Mouse (Mus musculus) stomach, postnatal 0 days (tissue): ENCODE results near the gene Hprt. TPM values are rescaled to one million over a fixed set of nuclear protein-coding genes. Genes with fewer than 3 reads are reported as not detected.
"Not testable (repeated sequence)": the region's sequence is repeated elsewhere in the genome, so short reads cannot be mapped to it uniquely, and the experiment has no call there.

Experiments
- ATAC-seq: fragments of 200-750 bp; cut with Nextera tagmentation; 2 replicates; pipeline ENCODE4 v1.8.0; 2017; ENCODE audit not compliant: low FRiP score, low TSS enrichment
- DNase-seq: peaks from one replicate; pipeline ENCODE4 v3.0.0-alpha.2; 2016; ENCODE audit warnings: low spot score
- H3K27ac ChIP-seq: fragments of 300-500 bp; sonication (generic); replicated peaks from 2 replicates; pipeline ENCODE4 v1.5.1; 2014; ENCODE audit warnings: mild to moderate bottlenecking, control low read depth
- H3K27me3 ChIP-seq: fragments of 300-500 bp; sonication (generic); 2 replicates; pipeline ENCODE4 v1.6.1; 2014; ENCODE audit warnings: low read length; ENCODE audit not compliant: control insufficient read depth, insufficient read depth
- H3K36me3 ChIP-seq: fragments of 300-500 bp; sonication (generic); 2 replicates; pipeline ENCODE4 v1.6.1; 2014; ENCODE audit warnings: low read length, mixed read lengths; ENCODE audit not compliant: control insufficient read depth, insufficient read depth
- H3K4me1 ChIP-seq: fragments of 300-500 bp; sonication (generic); replicated peaks from 2 replicates; pipeline ENCODE4 v1.6.1; 2014; ENCODE audit warnings: antibody characterized with exemption; ENCODE audit not compliant: control insufficient read depth, insufficient read depth
- H3K4me2 ChIP-seq: fragments of 300-500 bp; sonication (generic); replicated peaks from 2 replicates; pipeline ENCODE4 v1.6.1; 2014; ENCODE audit warnings: low read depth, mild to moderate bottlenecking, control low read depth, moderate library complexity
- H3K4me3 ChIP-seq: fragments of 300-500 bp; sonication (generic); 2 replicates; pipeline ENCODE4 v1.5.1; 2014; ENCODE audit warnings: low read depth, low read length, control low read depth
- H3K9ac ChIP-seq: fragments of 300-500 bp; sonication (generic); 2 replicates; pipeline ENCODE4 v1.6.1; 2014; ENCODE audit warnings: mild to moderate bottlenecking, low read length, control low read depth, mixed read lengths
- H3K9me3 ChIP-seq: fragments of 300-500 bp; sonication (generic); 2 replicates; pipeline ENCODE4 v1.6.1; 2016; ENCODE audit warnings: low read length; ENCODE audit not compliant: control insufficient read depth
- CTCF ChIP-seq: IDR thresholded peaks from 2 replicates; pipeline ENCODE4 v1.5.1; 2016; ENCODE audit warnings: antibody characterized with exemption, low read depth, mild to moderate bottlenecking, moderate library complexity
- EP300 ChIP-seq: optimal IDR thresholded peaks from 2 replicates; pipeline ENCODE3; 2016; ENCODE audit warnings: antibody characterized with exemption
- WGBS: fragments of 180-500 bp; shearing (Covaris S2); extraction: QIAGEN DNeasy Blood & Tissue Kit; methylation state at CpG from one replicate; pipeline ENCODE4 v1.1.7; 2014; 5-methylcytosine and 5-hydroxymethylcytosine counted together
- polyA plus RNA-seq: library from polyadenylated mRNA; unstranded; fragments of >200 nt; fragmentation: Nextera tagmentation; extraction: Ambion mirVana; gene quantifications from 2 replicates; pipeline ENCODE4 v1.2.1, GENCODE M21; 2015

Hprt gene
- polyA plus RNA-seq, 1 experiment from 2014 or later, result 254 TPM

DNA sequence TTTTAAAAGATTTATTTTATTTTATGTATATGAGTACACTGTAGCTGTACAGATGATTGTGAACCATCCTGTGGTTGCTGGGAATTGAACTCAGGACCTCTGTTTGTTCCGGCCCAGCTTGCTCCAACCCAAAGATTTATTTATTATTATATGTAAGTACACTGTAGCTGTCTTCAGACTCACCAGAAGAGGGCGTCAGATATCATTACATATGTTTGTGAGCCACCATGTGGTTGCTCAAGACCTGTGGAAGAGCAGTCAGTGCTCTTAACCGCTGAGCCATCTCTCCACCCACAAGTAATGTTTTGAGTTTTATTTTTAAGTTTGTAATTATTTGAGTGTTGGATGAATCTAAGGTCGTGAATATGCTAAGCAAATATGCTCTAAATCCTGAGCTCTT, 16.9 kb downstream of the Hprt start:
- H3K9ac ChIP-seq, H3K4me1 ChIP-seq, H3K4me2 ChIP-seq, H3K4me3 ChIP-seq, H3K9me3 ChIP-seq, H3K27ac ChIP-seq, ATAC-seq, H3K36me3 ChIP-seq, DNase-seq, H3K27me3 ChIP-seq: not testable (repeated sequence)
- 61% methylated on average over 4 of the region's 4 CpGs for WGBS
- TF ChIP-seq CTCF, result peak; percentile 53

- DNase-seq, result no peak
- H3K36me3 ChIP-seq, result no peaks in the 10 kb centered on the region
- 41% methylated on average over 3 of the region's 3 CpGs for WGBS
- no peak for ATAC-seq
- H3K9me3 ChIP-seq, result no peaks in the 10 kb centered on the region
- H3K4me3 ChIP-seq, result no peak overlapping the region
- no peaks in the 10 kb centered on the region for H3K4me1 ChIP-seq
- no peak for TF ChIP-seq EP300
- peak; percentile 77 for TF ChIP-seq CTCF
- no peak overlapping the region for H3K4me2 ChIP-seq
- H3K27me3 ChIP-seq, result no peaks in the 10 kb centered on the region
- H3K27ac ChIP-seq, result no peak overlapping the region
- H3K9ac ChIP-seq, result no peak overlapping the region
Measured at GRCm38 (mm10) chrX:53006062-53006461, 18.1 kb downstream of the Hprt start.

DNA sequence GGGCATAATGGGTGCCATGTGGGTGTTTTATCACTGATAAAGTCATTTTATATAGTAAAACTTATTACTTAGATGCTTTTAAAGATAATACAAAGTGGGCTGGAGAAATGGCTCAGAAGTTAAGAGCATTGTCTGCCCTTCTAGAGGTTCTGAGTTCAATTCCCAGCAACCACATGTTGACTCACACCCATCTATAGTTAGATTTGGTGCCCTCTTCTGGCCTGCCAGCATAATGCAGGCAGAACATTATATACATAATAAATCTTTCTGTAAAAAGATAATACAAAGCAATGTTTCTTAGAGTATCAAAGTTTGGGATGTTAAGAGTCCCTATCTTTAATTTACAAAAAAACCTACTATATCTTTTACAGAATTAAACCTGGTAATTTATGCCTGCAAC, 27.6 kb downstream of the Hprt start:
- Histone ChIP-seq H3K4me2 (no peak overlapping the region), H3K4me1 (no peaks in the 10 kb centered on the region), H3K27ac (no peak overlapping the region), H3K9ac (no peak overlapping the region), H3K27me3 (no peaks in the 10 kb centered on the region), H3K4me3 (no peak overlapping the region), H3K36me3 (no peaks in the 10 kb centered on the region; the same call in 1 of the 2 replicates), H3K9me3 (no peaks in the 10 kb centered on the region)
- ATAC-seq (no peak), DNase-seq (no peak)
- TF ChIP-seq CTCF, result peak; percentile 59
- no peak for TF ChIP-seq EP300

- ATAC-seq, result no peak
- no peaks in the 10 kb centered on the region for H3K9me3 ChIP-seq
- no peaks in the 10 kb centered on the region for H3K4me1 ChIP-seq
- H3K36me3 ChIP-seq, result no peaks in the 10 kb centered on the region
- no peak for DNase-seq
- WGBS, result 89% methylated on average over 2 of the region's 2 CpGs
- no peak overlapping the region for H3K4me2 ChIP-seq
- H3K27ac ChIP-seq, result no peak overlapping the region
- H3K4me3 ChIP-seq, result no peak overlapping the region
- TF ChIP-seq EP300 (no peak), CTCF (no peak; the same call in 1 of the 2 replicates)
- no peaks in the 10 kb centered on the region for H3K27me3 ChIP-seq
- H3K9ac ChIP-seq, result no peak overlapping the region
Measured at GRCm38 (mm10) chrX:53023021-53023420, 35.1 kb downstream of the Hprt start.

DNA sequence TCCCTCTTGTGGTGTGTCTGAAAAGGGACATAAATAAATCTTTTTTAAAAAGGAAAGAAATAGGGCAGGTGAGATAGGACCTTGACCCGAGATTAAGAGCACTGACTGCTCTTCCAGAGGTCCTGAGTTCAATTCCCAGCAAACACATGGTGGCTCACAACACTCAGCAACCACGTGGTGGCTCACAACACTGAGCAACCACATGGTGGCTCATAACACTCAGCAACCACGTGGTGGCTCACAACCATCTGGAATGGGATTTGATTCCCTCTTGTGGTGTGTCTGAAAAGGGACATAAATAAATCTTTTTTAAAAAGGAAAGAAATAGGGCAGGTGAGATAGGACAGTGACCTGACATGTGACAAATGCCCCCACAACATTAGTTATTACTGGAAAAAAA, 36.3 kb downstream of the Hprt start:
- H3K9ac ChIP-seq, H3K4me2 ChIP-seq, H3K9me3 ChIP-seq, ATAC-seq, H3K4me3 ChIP-seq, H3K27me3 ChIP-seq, H3K36me3 ChIP-seq, H3K27ac ChIP-seq, H3K4me1 ChIP-seq: not testable (repeated sequence)
- DNase-seq, result peak; percentile 21
- peak; percentile 66 for TF ChIP-seq CTCF
- WGBS, result 22% methylated on average over 3 of the region's 3 CpGs

GRCm38 (mm10) chrX:53025471-53026223, 37.7 kb downstream of the Hprt start:
- H3K36me3 ChIP-seq, result no peaks in the 10 kb centered on the region
- DNase-seq (no peak), ATAC-seq (no peak)
- no peaks in the 10 kb centered on the region for H3K27me3 ChIP-seq
- 53% methylated on average over 11 of the region's 11 CpGs for WGBS
- H3K9me3 ChIP-seq, result no peaks in the 10 kb centered on the region
- H3K9ac ChIP-seq, result no peak overlapping the region
- no peak overlapping the region for H3K4me3 ChIP-seq
- no peak overlapping the region for H3K27ac ChIP-seq
- peak; percentile 62 for TF ChIP-seq CTCF
- TF ChIP-seq EP300, result no peak
- H3K4me2 ChIP-seq, result no peak overlapping the region
- no peaks in the 10 kb centered on the region for H3K4me1 ChIP-seq
